Mouse (Mus musculus) layer of hippocampus, adult 2 months (tissue): ENCODE results near the gene Prkab2. TPM values are rescaled to one million over a fixed set of nuclear protein-coding genes. Genes with fewer than 3 reads are reported as not detected.
A peak's percentile ranks its signal among the peaks of the same experiment; 100 is the strongest.

Source experiments
- DNase-seq, 2 experiments: peaks; one replicate each; pipeline ENCODE4 v3.0.0; 2022; ENCODE audit warnings: low spot score in 2 of 2
- H3K27ac ChIP-seq: fragments of 200-600 bp; 2 replicates; pipeline ENCODE4 v1.8.1; 2022
- H3K4me3 ChIP-seq: fragments of 200-600 bp; 2 replicates; pipeline ENCODE4 v1.8.1; 2022; ENCODE audit warnings: mild to moderate bottlenecking
- CTCF ChIP-seq: fragments of 200-600 bp; conservative IDR thresholded peaks from 2 replicates; pipeline ENCODE4 v1.8.1; 2022; ENCODE audit warnings: antibody characterized with exemption, mild to moderate bottlenecking, moderate library complexity
- total RNA-seq, 2 experiments: library from RNA; stranded (reverse); gene quantifications; 2 replicates each; pipeline ENCODE4 v1.2.3; 2021

Prkab2 gene
- total RNA-seq, 2 experiments from 2014 or later: 34.3 to 34.7 TPM

- Histone ChIP-seq H3K4me3 (no peak overlapping the region), H3K27ac (no peak overlapping the region)
- no peak for DNase-seq
- TF ChIP-seq CTCF: no peak
Observed at GRCm38 (mm10) chr3:97629941-97630340, 28.1 kb upstream of the Prkab2 start.

- no peak for TF ChIP-seq CTCF
Observed at GRCm38 (mm10) chr3:97630746-97631145, 27.2 kb upstream of the Prkab2 start.

GRCm38 (mm10) chr3:97631258-97631860, 26.6 kb upstream of the Prkab2 start:
- no peak overlapping the region for H3K4me3 ChIP-seq
- DNase-seq: no peak
- H3K27ac ChIP-seq: no peak overlapping the region
- TF ChIP-seq CTCF: no peak

More at GRCm38 (mm10) chr3:97630746-97631145, 27.2 kb upstream of the Prkab2 start:
- no peak overlapping the region for H3K4me3 ChIP-seq
- DNase-seq: no peak
- H3K27ac ChIP-seq: no peak overlapping the region

GRCm38 (mm10) chr3:97633456-97633855, 24.5 kb upstream of the Prkab2 start:
- no peak overlapping the region for H3K4me3 ChIP-seq
- DNase-seq: no peak
- no peak for TF ChIP-seq CTCF
- H3K27ac ChIP-seq: no peak overlapping the region

GRCm38 (mm10) chr3:97634288-97634761, 23.7 kb upstream of the Prkab2 start:
- Histone ChIP-seq H3K4me3 (no peak overlapping the region), H3K27ac (no peak overlapping the region)
- TF ChIP-seq CTCF: peak; percentile 19; the same call in 1 of the 2 replicates
- DNase-seq: no peak

- no peak for TF ChIP-seq CTCF
- DNase-seq: no peak
- Histone ChIP-seq H3K27ac (no peak overlapping the region), H3K4me3 (no peak overlapping the region)
Observed at GRCm38 (mm10) chr3:97641396-97641795, 16.6 kb upstream of the Prkab2 start.

GRCm38 (mm10) chr3:97642001-97642400, 16.0 kb upstream of the Prkab2 start:
- no peak for DNase-seq
- Histone ChIP-seq H3K27ac (no peak overlapping the region), H3K4me3 (no peak overlapping the region)
- no peak for TF ChIP-seq CTCF

GRCm38 (mm10) chr3:97648518-97648917, 9.5 kb upstream of the Prkab2 start:
- no peak for DNase-seq
- no peak for TF ChIP-seq CTCF
- H3K27ac ChIP-seq: peak overlapping the region; percentile 62; the same call in 1 of the 2 replicates
- H3K4me3 ChIP-seq: no peak overlapping the region

- Histone ChIP-seq H3K4me3 (no peak overlapping the region), H3K27ac (0 out of 2 replicates have a peak overlapping the region, but pooled peaks have one; percentile 62)
- no peak for TF ChIP-seq CTCF
- no peak for DNase-seq
Observed at GRCm38 (mm10) chr3:97649022-97649421, 9.0 kb upstream of the Prkab2 start.

GRCm38 (mm10) chr3:97649469-97649868, 8.5 kb upstream of the Prkab2 start:
- TF ChIP-seq CTCF: no peak

GRCm38 (mm10) chr3:97651604-97652003, 6.4 kb upstream of the Prkab2 start:
- no peak for TF ChIP-seq CTCF
- H3K4me3 ChIP-seq: no peak overlapping the region
- no peak overlapping the region for H3K27ac ChIP-seq
- DNase-seq: no peak

More at GRCm38 (mm10) chr3:97649469-97649868, 8.5 kb upstream of the Prkab2 start:
- Histone ChIP-seq H3K4me3 (no peak overlapping the region), H3K27ac (0 out of 2 replicates have a peak overlapping the region, but pooled peaks have one; percentile 62)
- DNase-seq: no peak

GRCm38 (mm10) chr3:97653781-97654180, 4.2 kb upstream of the Prkab2 start:
- TF ChIP-seq CTCF: no peak
- DNase-seq: no peak
- no peak overlapping the region for H3K27ac ChIP-seq
- H3K4me3 ChIP-seq: no peak overlapping the region

GRCm38 (mm10) chr3:97654901-97655300, 3.1 kb upstream of the Prkab2 start:
- Histone ChIP-seq H3K4me3 (no peak overlapping the region), H3K27ac (no peak overlapping the region)
- no peak for DNase-seq
- TF ChIP-seq CTCF: peak; percentile 70
